Mouse (Mus musculus) Patski (cell line): Measurements from ENCODE around the gene Gm20521. TPM values are rescaled to one million over a fixed set of nuclear protein-coding genes. Genes with fewer than 3 reads are reported as not detected.
A peak's percentile ranks its signal among the peaks of the same experiment; 100 is the strongest.

Experiments
- ATAC-seq: fragments of 100-300 bp; one replicate; pipeline ENCODE4 v1.8.0; 2021
- CTCF ChIA-PET: fragments of 350-600 bp; sonication (Branson Sonifier 250); formaldehyde crosslinking; loops from one replicate; lab custom pipeline; 2022; ENCODE audit warnings: inconsistent platforms; lab: Charles Lee
- POLR2A ChIA-PET: fragments of 350-600 bp; sonication (Branson Sonifier 250); formaldehyde crosslinking; loops from one replicate; lab custom pipeline; 2022; ENCODE audit warnings: antibody characterized with exemption, inconsistent platforms; lab: Charles Lee
- DNase-seq: peaks from one replicate; pipeline ENCODE4 v3.0.0-alpha.2; 2011; ENCODE audit warnings: low read depth, low spot score
- H3K27me3 ChIP-seq: fragments of 371-371 bp; one replicate; pipeline ENCODE4 v1.5.1; 2021
- CTCF ChIP-seq: fragments of 100-300 bp; IDR thresholded peaks from one replicate; pipeline ENCODE4 v1.5.1; 2021
- in situ Hi-C: fragments of 300-500 bp; cut with MboI; formaldehyde crosslinking; loops from 3 replicates; pipeline ENCODE4 v1.11.1; 2018; ENCODE audit warnings: low pct_unique_long_range_greater_than_20kb, mixed read lengths
- polyA plus RNA-seq: library from polyadenylated mRNA; unstranded; gene quantifications from one replicate; pipeline ENCODE4 v1.2.3, GENCODE M21; 2021

Gm20521 gene
- polyA plus RNA-seq, 1 experiment from 2014 or later: 1.2 TPM

DNA sequence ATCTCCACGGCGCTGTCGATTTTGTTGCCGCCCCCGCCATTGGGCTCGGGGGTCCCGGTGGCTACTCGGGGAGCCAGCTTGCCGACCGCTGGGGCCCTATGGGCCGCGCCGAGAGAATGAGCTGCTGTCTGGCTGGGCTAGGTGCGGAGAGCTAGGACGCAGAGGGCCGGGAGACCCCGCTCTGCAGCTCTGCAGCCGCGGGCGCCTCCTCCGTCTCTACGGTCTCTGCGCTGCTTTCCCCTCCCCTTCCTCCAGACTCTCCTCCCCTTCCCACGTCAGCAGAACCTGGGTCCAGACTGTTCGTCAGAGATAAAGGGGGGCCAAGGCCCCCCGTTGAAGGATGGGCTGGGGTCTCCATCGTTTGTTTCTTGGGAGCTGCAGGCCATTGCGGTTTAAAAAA, 29.6 kb downstream of the Gm20521 start, which contains the start of gene Slc22a17:
TSS of gene Slc22a17 (minus strand) at position 247 of the 400 bp plus-strand sequence.
- ChIA-PET CTCF (interaction anchor here (1.6 kb wide), 1 partner anchor 102 kb away, joined by 5 read pairs; the partner anchor contains the start of gene Ngdn), POLR2A (interaction anchor here (1.5 kb wide), 1 partner anchor 14 kb away, joined by 4 read pairs; the partner anchor contains the start of gene Efs)
- TF ChIP-seq CTCF: no peak
- in situ Hi-C loops: no loop called here
- DNase-seq (no peak), ATAC-seq (peak; percentile 60)
- peaks cover 11% of the 10 kb centered on the region for H3K27me3 ChIP-seq

DNA sequence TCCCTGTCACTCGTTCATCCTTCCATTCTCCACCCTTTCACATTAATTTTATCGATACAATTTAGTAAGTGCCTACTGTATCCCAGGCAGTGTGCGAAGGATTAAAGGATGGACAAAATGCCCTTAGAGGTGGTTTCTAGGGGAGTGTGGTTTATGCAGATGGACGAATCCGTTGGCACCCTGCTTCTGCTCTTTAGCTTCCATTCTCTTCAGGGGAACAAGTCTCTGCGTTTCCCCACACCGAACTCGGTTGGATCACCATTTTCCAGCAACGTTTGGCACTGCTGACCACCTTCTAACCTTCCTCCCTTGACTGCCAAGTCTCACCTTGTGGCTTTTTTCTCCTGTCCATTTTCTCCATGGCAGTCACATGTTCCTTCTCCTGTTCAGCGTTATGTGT, 30.1 kb downstream of the Gm20521 start:
- TF ChIP-seq CTCF: no peak
- in situ Hi-C loops: no loop called here
- CTCF ChIA-PET: interaction anchor here (1.6 kb wide), 1 partner anchor 102 kb away, joined by 5 read pairs; the partner anchor contains the start of gene Ngdn
- DNase-seq (no peak), ATAC-seq (no peak)
- H3K27me3 ChIP-seq: peaks cover 15% of the 10 kb centered on the region
- POLR2A ChIA-PET: interaction anchor here (1.5 kb wide), 1 partner anchor 13 kb away, joined by 4 read pairs; the partner anchor contains the start of gene Efs

DNA sequence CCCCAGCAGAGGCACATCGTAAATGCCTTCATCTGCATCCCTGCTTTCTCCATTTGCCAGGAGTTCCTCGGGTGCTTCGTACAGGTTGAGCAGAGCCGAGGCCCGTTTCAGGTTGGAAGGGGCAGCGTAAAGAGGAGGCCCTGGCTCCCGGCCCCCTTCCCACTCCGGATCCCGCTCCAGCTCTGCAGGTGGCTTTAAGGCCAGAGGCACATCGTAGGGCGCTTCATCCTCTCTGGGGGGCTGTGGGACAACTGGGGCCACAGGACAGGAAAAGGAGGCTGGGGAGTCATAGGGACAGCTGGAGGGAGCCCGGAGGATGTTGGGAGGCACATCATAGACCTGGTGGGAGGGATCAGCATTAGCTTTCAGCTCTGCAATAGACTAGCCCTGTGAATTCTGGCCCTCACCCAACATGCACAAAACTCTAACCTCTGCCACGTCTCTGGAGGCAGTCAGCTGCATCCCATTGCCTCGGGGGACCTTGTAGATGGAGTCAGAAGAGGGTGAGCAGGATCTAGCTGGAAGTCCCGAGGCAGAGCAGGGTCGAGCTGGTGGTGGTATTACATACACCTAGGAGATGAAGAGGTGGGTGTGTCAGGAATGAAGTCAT, 36.9 kb downstream of the Gm20521 start:
- H3K27me3 ChIP-seq: peaks cover 18% of the 10 kb centered on the region
- DNase-seq (no peak), ATAC-seq (no peak)
- TF ChIP-seq CTCF: no peak
- POLR2A ChIA-PET: interaction anchor here (1.1 kb wide), 1 partner anchor 12 kb away, joined by 3 read pairs; the partner anchor contains the start of gene Il25
- in situ Hi-C loops: no loop called here
- CTCF ChIA-PET: interaction anchor here (1.1 to 1.6 kb wide), 2 partner anchors 9 to 18 kb away, joined by 3 to 5 read pairs; no protein-coding TSS in a partner anchor

DNA sequence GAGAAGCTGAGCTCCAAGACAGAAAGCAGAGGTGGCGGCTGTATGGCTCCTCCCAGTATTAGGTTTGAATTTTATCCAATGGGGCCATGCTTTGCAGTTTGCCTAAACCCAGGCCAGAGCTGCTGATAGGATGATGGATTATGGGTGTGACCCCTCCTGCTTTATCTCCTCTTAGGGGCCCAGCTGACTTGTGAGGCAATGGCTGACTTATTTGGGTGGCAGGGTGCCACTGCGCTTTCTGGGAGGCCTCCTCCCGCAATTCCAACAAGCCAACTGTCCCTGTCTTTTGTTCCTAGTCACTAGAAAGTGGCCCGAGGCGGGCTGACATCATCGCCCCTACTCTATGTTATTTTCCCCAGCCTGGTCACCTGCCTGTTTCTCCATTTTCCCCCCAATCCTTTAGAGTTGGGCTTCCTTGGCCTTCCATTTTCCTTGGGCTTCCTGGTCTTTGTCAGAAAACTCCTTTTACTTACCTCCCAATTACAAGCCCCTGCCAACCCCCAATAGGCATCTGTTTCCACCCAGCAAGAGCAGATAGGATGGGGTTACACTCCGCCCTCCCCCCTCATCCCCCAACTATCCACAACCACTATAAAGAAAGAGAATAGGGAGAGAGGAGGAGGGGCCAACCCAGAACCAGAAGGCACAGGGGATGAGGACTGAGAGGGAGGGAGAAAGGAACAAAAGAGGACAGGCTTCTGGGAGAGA, 41.6 kb downstream of the Gm20521 start:
- CTCF ChIA-PET: no interaction called here
- peaks cover 18% of the 10 kb centered on the region for H3K27me3 ChIP-seq
- ATAC-seq (no peak), DNase-seq (no peak)
- no peak for TF ChIP-seq CTCF
- POLR2A ChIA-PET: no interaction called here
- in situ Hi-C loops: no loop called here

DNA sequence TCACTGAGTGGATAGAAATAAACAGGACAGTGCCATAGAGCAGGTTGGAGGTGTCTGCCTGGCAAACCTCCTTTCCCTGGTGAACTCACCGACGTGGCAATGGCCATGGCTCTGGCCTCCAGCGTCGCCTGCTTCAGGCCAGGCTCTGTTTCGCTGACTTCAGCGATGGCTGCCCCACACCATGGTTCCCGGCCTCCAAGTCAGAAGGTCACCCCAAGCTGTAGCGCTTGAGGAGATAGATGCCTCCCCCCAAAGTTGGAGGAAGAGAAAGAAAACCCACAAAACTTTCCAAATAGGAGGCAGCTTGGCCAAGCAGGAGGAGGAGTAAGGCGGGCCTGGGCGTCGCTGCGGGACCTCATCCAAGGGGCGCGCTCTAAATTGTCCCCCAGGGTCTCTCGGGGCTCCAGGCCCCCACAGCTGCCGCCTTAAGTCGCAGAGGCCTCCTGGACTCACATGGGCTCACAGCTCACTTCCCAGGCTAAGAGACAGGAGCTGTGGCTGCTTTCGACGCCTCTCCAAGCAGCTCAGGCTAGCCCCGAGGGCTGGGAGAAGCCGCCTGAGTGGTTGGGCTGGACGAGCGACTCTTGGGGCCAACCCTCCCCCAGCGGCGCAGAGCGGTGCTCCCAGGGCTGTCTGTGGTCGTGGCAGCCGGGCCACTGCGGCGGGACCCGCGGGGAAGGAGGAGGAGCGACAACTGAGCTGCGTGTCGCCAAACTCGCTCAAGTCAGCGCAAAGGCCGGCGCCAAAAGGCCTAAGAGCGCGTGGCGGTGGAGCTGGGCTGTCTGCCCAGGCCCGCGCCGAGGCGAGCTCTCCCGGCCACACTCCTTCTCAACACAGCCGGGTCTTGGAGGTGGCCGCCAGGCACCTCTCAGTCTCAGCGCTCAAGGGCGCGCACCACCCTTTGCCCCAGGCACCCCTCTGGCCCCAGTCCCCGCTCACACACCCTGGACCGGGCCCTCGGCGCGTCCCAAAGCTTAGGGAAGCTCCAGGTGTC, 42.4 kb downstream of the Gm20521 start, which contains the start of gene Efs:
TSS of gene Efs (minus strand) at position 778 of the 994 bp plus-strand sequence.
- TF ChIP-seq CTCF: no peak
- DNase-seq (no peak), ATAC-seq (no peak)
- POLR2A ChIA-PET: interaction anchor here (1.1 to 1.7 kb wide), 2 partner anchors 13 to 15 kb away, joined by 3 to 4 read pairs; partner anchors contain the start of gene Slc22a17
- in situ Hi-C loops: no loop called here
- CTCF ChIA-PET: no interaction called here
- peaks cover 18% of the 10 kb centered on the region for H3K27me3 ChIP-seq

DNA sequence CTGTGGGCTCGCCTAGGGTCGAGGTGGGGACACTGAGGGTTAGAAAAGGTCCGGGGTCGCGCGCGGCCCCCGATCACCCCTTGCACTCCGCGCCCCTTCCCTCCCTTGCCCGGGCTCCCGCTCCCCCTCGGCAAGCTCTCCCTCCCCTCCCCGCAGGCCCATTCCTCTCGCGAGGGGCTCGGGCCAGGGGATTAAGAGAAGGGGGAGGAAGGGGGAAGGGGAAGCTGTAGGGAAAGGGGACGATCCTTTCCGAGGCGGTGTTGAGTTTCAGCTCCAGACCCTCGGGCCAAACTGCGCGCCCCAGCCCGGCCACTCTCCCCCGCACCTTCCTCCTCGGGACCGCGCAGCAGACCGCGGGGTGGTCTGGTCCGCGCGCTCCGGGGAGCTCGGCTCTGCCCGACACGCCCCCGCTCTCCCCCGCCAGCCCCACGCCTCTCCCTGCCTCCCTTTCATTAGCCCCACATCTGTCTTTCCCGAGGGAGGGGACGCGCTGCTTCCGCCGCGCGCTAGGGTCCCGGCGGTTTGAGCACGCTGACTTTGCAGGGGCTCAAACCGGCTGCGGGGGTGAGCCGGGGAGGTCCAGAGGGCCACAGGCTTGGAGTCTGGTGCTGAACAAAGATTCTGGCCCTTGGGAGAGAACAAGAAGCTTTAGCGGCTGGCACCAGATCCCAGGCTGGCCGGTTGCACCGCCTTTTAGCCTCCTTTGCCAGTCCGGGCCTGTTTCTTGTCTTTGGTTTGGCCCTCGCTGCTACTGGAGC, 43.3 kb downstream of the Gm20521 start:
- no peak for DNase-seq
- no peak for ATAC-seq
- CTCF ChIA-PET: interaction anchor here (1.5 to 2.0 kb wide), 2 partner anchors 12 to 88 kb away, joined by 3 to 4 read pairs; partner anchors contain the start of gene Ngdn
- peaks cover 18% of the 10 kb centered on the region for H3K27me3 ChIP-seq
- POLR2A ChIA-PET: interaction anchor here (1.1 to 1.7 kb wide), 2 partner anchors 14 to 16 kb away, joined by 3 to 4 read pairs; partner anchors contain the start of gene Slc22a17
- in situ Hi-C loops: no loop called here
- no peak for TF ChIP-seq CTCF

DNA sequence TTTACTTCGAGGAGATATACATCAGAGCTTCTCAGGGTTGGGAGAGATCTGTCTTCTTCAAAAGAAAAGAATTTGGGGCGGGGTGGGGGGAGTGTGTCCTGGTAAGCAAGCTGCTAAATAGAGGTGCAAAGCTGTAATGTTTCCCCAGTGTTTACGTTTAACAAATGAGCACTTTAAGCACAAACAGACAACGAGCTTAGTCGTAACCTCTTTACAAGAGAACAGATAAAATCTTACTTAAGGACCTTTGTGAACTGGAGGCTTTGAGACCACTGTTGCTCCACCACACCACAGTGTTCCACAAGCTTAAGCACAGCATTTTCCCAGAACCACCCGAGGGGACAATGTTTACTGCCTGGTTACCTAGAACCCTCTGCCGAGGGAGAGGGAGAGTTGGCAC, 44.1 kb downstream of the Gm20521 start:
- no peak for TF ChIP-seq CTCF
- in situ Hi-C loops: no loop called here

DNA sequence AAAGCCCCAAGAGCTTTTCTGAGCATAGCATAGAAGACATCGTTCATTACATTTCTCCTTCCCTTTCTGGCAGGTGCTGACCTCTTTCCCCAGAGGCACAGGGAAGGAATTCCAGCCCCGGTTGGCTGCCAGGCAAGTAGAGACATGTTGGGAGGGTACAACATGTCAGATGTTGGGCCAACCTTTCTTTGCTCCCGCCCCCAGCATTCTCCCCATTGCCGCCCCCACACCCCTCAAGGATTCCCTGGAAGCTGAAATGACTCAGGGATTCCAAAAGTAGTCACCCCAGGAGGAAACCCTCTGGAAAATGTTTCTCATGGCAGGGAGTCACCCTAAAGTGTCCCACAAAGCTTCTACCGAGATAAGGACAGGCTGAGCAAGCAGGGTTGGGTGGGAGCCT, 46.6 kb downstream of the Gm20521 start:
- DNase-seq (no peak), ATAC-seq (no peak)
- POLR2A ChIA-PET: no interaction called here
- in situ Hi-C loops: no loop called here
- CTCF ChIA-PET: interaction anchor here (1.4 kb wide), 1 partner anchor 10 kb away, joined by 6 read pairs; no protein-coding TSS in a partner anchor
- peaks cover 26% of the 10 kb centered on the region for H3K27me3 ChIP-seq
- TF ChIP-seq CTCF: no peak

More for the DNA sequence above, 44.1 kb downstream of the Gm20521 start:
- ATAC-seq: no peak
- H3K27me3 ChIP-seq: peaks cover 18% of the 10 kb centered on the region
- POLR2A ChIA-PET: interaction anchor here (1.7 kb wide), 1 partner anchor 17 kb away, joined by 3 read pairs; no protein-coding TSS in a partner anchor
- CTCF ChIA-PET: interaction anchor here (1.5 to 2.0 kb wide), 2 partner anchors 11 to 88 kb away, joined by 3 to 4 read pairs; partner anchors contain the start of gene Ngdn
- DNase-seq: no peak

DNA sequence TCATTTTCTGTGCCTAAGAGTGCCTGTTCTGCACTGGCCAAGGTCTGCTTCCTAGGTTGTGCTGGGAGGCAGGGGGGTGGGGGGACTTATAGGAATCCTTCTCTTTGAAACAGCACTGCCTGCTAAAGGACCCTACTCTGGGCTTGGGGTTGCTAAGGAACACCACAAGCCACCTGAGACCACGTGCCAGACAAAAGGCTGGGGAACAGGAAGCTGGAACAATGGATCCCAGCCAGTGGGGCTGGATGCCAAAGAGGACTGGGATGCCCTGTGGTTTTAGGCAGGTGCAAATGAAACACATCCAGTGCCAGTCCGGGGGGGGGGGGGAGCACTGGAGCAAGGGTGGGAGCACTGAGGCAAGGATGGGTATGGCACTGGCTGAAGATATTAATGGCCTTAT, 47.2 kb downstream of the Gm20521 start:
- ATAC-seq (no peak), DNase-seq (no peak)
- POLR2A ChIA-PET: no interaction called here
- in situ Hi-C loops: no loop called here
- H3K27me3 ChIP-seq: peaks cover 29% of the 10 kb centered on the region
- CTCF ChIA-PET: interaction anchor here (1.4 kb wide), 1 partner anchor 10 kb away, joined by 6 read pairs; no protein-coding TSS in a partner anchor
- TF ChIP-seq CTCF: no peak
